Mouse (Mus musculus) CD4-positive helper T cell, adult 2 months (primary cell): ENCODE results near the gene Ripor2.
"Not testable (repeated sequence)": the region's sequence is repeated elsewhere in the genome, so short reads cannot be mapped to it uniquely, and the experiment has no call there.

Experiments
- DNase-seq: peaks from one replicate; pipeline ENCODE4 v3.0.0-alpha.2; 2012; ENCODE audit warnings: low read depth, missing footprints, low spot score

The Ripor2 gene

DNA sequence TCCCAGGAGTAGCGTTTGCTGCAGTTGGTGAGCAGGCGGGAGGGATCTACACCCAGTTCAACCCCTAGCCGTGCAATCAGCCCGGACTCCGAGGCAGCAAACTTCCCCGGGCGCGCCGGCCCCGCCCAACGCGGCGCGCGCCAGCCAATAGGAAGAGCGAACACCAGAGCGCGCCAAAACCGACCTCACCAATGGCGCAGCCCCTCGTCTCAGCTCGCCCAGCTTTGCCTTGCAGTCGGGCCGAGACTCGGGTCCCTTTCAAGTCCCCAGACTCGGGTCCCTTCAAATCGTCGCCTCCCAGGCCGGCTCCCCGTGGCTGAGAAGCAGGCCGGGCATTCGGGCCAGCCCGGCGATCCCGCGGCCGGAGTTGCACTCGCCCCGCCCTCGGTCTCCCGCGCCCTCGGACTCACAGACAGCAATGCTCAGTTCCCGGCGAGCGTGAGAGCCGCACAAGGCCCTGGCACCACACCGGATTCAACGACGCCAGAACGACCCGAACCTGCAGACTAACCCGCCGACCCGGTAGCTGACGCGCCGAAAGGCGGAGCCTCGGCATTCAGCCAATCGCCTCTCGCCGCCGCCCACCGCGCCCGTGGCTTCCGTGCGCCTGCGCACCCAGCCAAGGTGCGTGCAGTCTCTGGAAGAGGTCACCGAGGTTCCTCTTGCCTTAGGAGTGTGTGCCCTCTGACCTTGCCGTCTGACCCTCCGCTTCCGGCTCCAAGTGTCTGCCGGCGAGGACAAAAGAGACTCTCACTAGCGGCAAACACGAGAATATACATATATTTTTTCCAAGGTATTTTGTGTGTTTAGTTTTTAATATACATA is 179.6 kb downstream of the Ripor2 start, which contains the start of gene Gmnn:
Gene Gmnn (minus strand): TSS at position 521 of the 825 bp plus-strand sequence.
- DNase-seq: peak; percentile 95

DNA sequence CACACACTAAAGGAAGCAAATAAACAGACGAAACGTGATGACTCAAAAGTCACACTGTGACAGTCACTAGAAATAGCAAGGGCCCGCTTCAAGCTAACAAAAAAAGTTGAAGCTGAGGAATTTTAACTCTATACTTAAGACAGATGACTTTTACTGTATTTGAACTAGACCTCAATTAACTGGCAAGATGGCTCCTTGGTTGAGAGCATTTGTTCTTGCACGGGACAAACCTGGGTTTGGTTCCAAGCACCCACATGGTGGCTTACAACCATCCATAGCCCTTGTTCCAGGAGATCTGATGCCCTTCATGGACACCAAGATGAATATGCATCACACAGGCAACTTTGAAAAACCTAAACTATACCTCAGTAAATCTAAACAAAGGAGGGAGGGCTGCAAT is 180.3 kb downstream of the Ripor2 start:
- no peak for DNase-seq

DNA sequence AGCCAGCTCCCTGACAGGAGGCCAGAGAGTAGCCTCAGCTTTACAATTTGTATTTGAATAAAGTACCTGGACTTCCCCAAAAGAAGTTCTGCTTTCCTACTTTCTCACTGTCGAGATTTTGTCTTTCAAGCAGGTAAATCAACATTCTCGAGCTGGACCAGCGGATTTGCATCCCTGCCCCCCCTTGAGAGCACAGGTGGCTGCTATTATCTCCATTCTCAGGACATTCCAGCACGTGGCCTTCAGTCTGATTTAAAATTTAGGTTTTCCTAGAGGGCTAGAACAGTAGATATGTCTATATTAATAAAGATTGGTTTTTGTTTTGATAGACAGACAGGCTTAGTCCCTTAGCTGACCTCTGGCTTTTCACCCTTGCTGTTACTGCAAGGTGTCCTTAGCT is 185.8 kb downstream of the Ripor2 start:
- DNase-seq: not testable (repeated sequence)

DNA sequence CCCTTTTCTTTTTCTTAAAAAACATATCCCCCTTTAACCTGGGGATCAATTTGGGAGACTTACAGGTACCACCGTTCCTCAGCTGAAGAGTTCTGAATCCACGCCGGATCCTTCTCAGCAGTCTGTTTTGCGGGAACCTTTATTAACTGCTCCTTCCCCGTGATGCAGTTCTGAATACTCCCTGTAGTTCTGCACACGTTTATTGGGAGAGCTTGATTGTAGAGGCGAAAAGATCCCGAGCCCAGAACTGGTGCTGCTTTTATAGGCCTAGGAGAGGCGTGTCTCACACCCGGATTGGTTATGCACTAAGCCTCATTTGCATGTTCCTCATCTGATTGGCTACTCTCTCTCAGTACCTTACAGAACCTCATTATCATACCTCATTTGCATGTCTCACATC is 189.5 kb downstream of the Ripor2 start:
- not testable (repeated sequence) for DNase-seq

DNA sequence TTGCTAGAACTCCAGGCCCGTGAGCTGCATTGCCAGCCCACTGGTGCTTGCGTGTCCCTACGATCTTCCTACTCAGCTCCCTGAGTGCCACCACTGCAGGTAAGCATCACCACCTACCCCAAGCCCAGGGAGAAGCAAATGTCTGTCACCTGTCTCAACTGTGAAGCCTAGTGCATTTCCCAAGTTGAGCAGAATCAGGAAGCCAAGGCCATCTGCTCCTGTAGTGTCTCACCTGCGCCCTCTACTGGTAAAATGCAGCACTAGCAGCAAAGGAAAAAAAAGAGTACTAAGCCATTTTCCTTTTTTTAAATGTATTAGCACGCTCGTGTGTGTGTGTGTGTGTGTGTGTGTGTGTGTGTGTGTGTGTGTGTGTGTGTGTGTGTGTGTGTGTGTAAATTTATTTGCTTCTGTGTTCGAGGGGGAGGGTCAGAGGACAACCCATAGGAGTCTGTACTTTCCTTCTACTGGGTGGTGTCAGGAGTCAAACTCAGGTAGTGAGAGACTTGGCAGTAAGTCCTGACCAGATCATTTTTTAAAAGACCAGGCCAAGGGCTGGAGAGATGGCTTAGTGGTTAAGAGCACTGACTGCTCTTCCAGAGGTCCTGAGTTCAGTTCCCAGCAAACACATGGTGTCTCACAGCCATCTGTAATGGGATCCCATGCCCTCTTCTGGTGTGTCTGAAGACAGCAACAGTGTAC is 194.3 kb downstream of the Ripor2 start:
- peak; percentile 81 for DNase-seq

DNA sequence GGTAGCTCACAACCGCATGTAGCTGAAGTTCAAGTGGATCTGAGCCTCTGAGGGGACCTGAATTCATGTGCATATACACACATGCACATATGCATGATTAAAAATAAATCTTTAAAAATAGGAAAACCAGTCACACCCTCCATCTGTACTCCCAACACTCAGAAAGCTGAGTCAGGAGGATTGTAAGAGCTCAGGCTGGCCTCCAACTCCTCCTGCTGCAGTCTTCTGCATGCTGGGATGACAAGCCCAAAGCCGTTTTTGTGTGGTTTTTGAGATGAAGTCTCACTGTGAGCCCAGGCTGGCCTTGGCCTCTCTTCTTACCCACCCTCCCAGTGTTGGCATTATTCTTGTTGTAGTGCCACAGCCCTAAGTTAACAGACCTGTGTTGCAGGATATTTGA is 196.0 kb downstream of the Ripor2 start:
- no peak for DNase-seq

DNA sequence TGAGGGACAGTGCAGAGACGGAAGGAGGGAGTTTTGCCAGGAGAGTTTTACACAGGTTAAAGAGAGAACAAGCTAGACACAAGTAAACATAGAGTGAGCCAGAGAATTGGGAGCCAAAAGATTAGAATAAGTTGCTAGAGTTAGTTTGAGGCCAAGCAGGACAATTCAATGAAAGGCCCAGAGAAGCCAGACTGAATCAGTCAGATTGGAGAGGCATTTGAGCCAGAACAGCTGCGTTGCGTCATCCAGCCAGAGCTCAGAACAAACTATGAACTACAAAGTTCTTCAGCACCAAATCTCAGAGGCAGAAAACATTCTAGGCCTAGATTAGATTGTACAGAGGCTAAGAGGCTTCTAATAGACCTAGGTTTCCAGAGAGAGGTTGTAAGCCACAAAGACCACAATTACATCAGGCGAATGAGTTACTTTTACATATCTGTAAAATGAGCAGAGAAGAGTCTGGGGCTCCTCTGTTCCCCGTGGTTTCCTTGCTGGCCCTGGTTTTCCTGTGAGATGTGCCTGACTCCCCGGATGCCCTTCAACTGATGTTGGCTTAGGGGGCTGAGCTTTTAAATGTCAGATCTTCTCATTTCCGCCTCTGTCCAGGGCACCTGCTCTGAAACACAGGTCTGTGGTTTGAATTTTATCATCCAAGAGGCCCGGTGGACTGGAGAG is 196.9 kb downstream of the Ripor2 start:
- DNase-seq: peak; percentile 52

DNA sequence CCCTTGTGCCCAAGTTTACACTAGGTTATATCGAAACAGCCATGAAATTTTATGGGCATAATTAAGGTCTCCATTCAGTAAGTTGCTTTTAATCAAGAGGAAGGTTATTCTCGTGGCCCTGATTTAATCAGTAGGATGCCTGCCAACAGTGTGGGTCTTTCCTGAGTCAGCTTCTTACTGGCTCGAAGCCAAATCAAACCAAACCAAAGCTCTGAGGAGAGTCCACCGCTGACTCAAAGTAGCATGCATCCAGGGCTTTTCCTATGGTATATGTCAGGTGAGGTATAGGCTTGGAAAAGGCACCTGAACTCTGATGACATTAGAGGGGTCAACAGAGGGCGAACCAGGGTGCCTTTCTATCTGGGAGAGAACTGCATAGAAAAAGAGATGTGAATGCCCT is 199.9 kb downstream of the Ripor2 start:
- DNase-seq: no peak
